Mouse (Mus musculus): ENCODE measurements around the gene Mtnr1b.

GRCm38 (mm10) chr9:15786610-15787009 is 87.7 kb downstream of the Mtnr1b start:
- TF ChIP-seq POLR2A (IDR thresholded peaks at IDR 0.05; ENCODE audit: insufficient read depth, low read depth, low read length) (no peak), CTCF (IDR thresholded peaks at IDR 0.05) (no peak), EP300 (IDR thresholded peaks at IDR 0.05; ENCODE audit: insufficient read depth, low read depth, low read length) (no peak)

All from heart, adult 2 months (tissue).